Comparison of ENCODE assay signal across 8 mouse cellular contexts in genomic region chr6:38549840-38550239, GRCm38 (mm10). TPM values are rescaled to one million over a fixed set of nuclear protein-coding genes. Genes with fewer than 3 reads are reported as not detected.
A peak's percentile ranks its signal among the peaks of the same experiment; 100 is the strongest.
DNase-seq lines count a peak whose midpoint lies in the region; ATAC-seq and TF ChIP-seq lines count a peak whose summit lies in the region.
"Not testable (repeated sequence)": the region's sequence is repeated elsewhere in the genome, so short reads cannot be mapped to it uniquely, and the experiment has no call there.

No protein-coding gene starts in this region.

- H3K4me1 ChIP-seq in bone marrow macrophage, adult 2 months (ENCODE audit: control insufficient read depth, insufficient read depth, low read length); heart, embryonic 11.5 days (ENCODE audit: control insufficient read depth, insufficient read depth, low read length); stomach, postnatal 0 days (replicated peaks; ENCODE audit: control insufficient read depth, insufficient read depth): not testable (repeated sequence)
- H3K4me1 ChIP-seq in erythroblast, embryonic 14.5 days (ENCODE audit: control insufficient read depth) = peaks cover 37% of the 10 kb centered on the region
- H3K4me1 ChIP-seq in hindbrain, embryonic 16.5 days (ENCODE audit: control insufficient read depth, insufficient read depth, low read depth, low read length) = peaks cover 12% of the 10 kb centered on the region
- peaks cover 11% of the 10 kb centered on the region for H3K4me1 ChIP-seq in limb, embryonic 10.5 days
- peaks cover 20% of the 10 kb centered on the region for H3K4me1 ChIP-seq in liver, postnatal 0 days (ENCODE audit: insufficient read depth)
- peaks cover 22% of the 10 kb centered on the region for H3K4me1 ChIP-seq in midbrain, embryonic 15.5 days

- TF ChIP-seq EP300 in liver, postnatal 0 days (IDR thresholded peaks at IDR 0.05; ENCODE audit: low read depth); stomach, postnatal 0 days (optimal IDR thresholded peaks at IDR 0.05): not testable (repeated sequence)

- TF ChIP-seq CTCF in bone marrow macrophage, adult 2 months (IDR thresholded peaks at IDR 0.05; ENCODE audit: low read depth, low read length); liver, postnatal 0 days (IDR thresholded peaks at IDR 0.05; ENCODE audit: low read depth); stomach, postnatal 0 days (IDR thresholded peaks at IDR 0.05; ENCODE audit: low read depth): not testable (repeated sequence)

- H3K27ac ChIP-seq in bone marrow macrophage, adult 2 months (ENCODE audit: insufficient read depth, low read depth, low read length) = peak overlapping the region; percentile 97
- peak overlapping the region; percentile 100 for H3K27ac ChIP-seq in heart, embryonic 11.5 days (ENCODE audit: low read depth, low read length)
- peak overlapping the region; percentile 96 for H3K27ac ChIP-seq in hindbrain, embryonic 16.5 days (ENCODE audit: low read depth, low read length)
- H3K27ac ChIP-seq in limb, embryonic 10.5 days = not testable (repeated sequence)
- H3K27ac ChIP-seq in liver, postnatal 0 days (ENCODE audit: low read depth) = peak overlapping the region; percentile 99
- H3K27ac ChIP-seq in midbrain, embryonic 15.5 days = peak overlapping the region; percentile 99
- peak overlapping the region; percentile 100; the same call in 1 of the 2 replicates for H3K27ac ChIP-seq in stomach, postnatal 0 days (replicated peaks)

- DNase-seq in limb, embryonic 10.5 days (ENCODE audit: low spot score); liver, postnatal 0 days; stomach, postnatal 0 days (ENCODE audit: low spot score): not testable (repeated sequence)

- H3K4me3 ChIP-seq in bone marrow macrophage, adult 2 months (ENCODE audit: insufficient read depth, low read length) = peak overlapping the region; percentile 91
- H3K4me3 ChIP-seq in erythroblast, embryonic 14.5 days (replicated peaks) = peak overlapping the region; percentile 78
- H3K4me3 ChIP-seq in heart, embryonic 11.5 days (ENCODE audit: low read depth, low read length) = peak overlapping the region; percentile 72; the same call in 1 of the 2 replicates
- H3K4me3 ChIP-seq in hindbrain, embryonic 16.5 days (ENCODE audit: low read length); stomach, postnatal 0 days (ENCODE audit: low read depth, low read length): not testable (repeated sequence)
- peak overlapping the region; percentile 89 for H3K4me3 ChIP-seq in limb, embryonic 10.5 days
- H3K4me3 ChIP-seq in liver, postnatal 0 days (ENCODE audit: low read depth, low read length) = peak overlapping the region; percentile 81
- H3K4me3 ChIP-seq in midbrain, embryonic 15.5 days = peak overlapping the region; percentile 80

- peaks cover 20% of the 10 kb centered on the region for H3K36me3 ChIP-seq in erythroblast, embryonic 14.5 days (ENCODE audit: control insufficient read depth)
- H3K36me3 ChIP-seq in heart, embryonic 11.5 days (ENCODE audit: control insufficient read depth, insufficient read depth, low read length); hindbrain, embryonic 16.5 days (ENCODE audit: control insufficient read depth, insufficient read depth, low read length); limb, embryonic 10.5 days; liver, postnatal 0 days (replicated peaks; ENCODE audit: insufficient read depth, low read length); midbrain, embryonic 15.5 days (replicated peaks); stomach, postnatal 0 days (ENCODE audit: control insufficient read depth, insufficient read depth, low read length): not testable (repeated sequence)

- not testable (repeated sequence) for TF ChIP-seq POLR2A in bone marrow macrophage, adult 2 months (IDR thresholded peaks at IDR 0.05; ENCODE audit: borderline replicate concordance, low read depth, low read length)

- WGBS in heart, embryonic 11.5 days (ENCODE audit: insufficient replicate concordance) = 78% methylated on average over 6 of the region's 6 CpGs
- WGBS in hindbrain, embryonic 16.5 days = 82% methylated on average over 6 of the region's 6 CpGs
- 88% methylated on average over 6 of the region's 6 CpGs for WGBS in limb, embryonic 10.5 days
- 69% methylated on average over 6 of the region's 6 CpGs for WGBS in liver, postnatal 0 days (ENCODE audit: insufficient replicate concordance)
- 79% methylated on average over 6 of the region's 6 CpGs for WGBS in midbrain, embryonic 15.5 days
- WGBS in stomach, postnatal 0 days = 78% methylated on average over 6 of the region's 6 CpGs

- peak overlapping the region; percentile 72 for H3K4me2 ChIP-seq in heart, embryonic 11.5 days
- H3K4me2 ChIP-seq in hindbrain, embryonic 16.5 days (ENCODE audit: low read length) = peak overlapping the region; percentile 81
- peak overlapping the region; percentile 68 for H3K4me2 ChIP-seq in liver, postnatal 0 days (ENCODE audit: low read depth, low read length)
- H3K4me2 ChIP-seq in midbrain, embryonic 15.5 days = peak overlapping the region; percentile 82
- H3K4me2 ChIP-seq in stomach, postnatal 0 days (replicated peaks; ENCODE audit: low read depth) = peak overlapping the region; percentile 62; the same call in 1 of the 2 replicates

- H3K9ac ChIP-seq in heart, embryonic 11.5 days (ENCODE audit: low read depth, low read length) = peak overlapping the region; percentile 97
- peak overlapping the region; percentile 83 for H3K9ac ChIP-seq in hindbrain, embryonic 16.5 days (ENCODE audit: low read depth, low read length)
- peak overlapping the region; percentile 85 for H3K9ac ChIP-seq in liver, postnatal 0 days (replicated peaks)
- H3K9ac ChIP-seq in midbrain, embryonic 15.5 days = 0 out of 2 replicates have a peak overlapping the region, but pooled peaks have one; percentile 86
- H3K9ac ChIP-seq in stomach, postnatal 0 days (ENCODE audit: low read length) = not testable (repeated sequence)

- not testable (repeated sequence) for H3K9me3 ChIP-seq in erythroblast, embryonic 14.5 days (ENCODE audit: control insufficient read depth, low read length); heart, embryonic 11.5 days (replicated peaks; ENCODE audit: control insufficient read depth, low read length); hindbrain, embryonic 16.5 days (ENCODE audit: control insufficient read depth, low read length); limb, embryonic 10.5 days (replicated peaks); liver, postnatal 0 days (ENCODE audit: low read length); midbrain, embryonic 15.5 days; stomach, postnatal 0 days (ENCODE audit: control insufficient read depth, low read length)

- not testable (repeated sequence) for H3K27me3 ChIP-seq in erythroblast, embryonic 14.5 days (ENCODE audit: control insufficient read depth); heart, embryonic 11.5 days (ENCODE audit: control insufficient read depth, insufficient read depth, low read length); hindbrain, embryonic 16.5 days (replicated peaks; ENCODE audit: control insufficient read depth, insufficient read depth, low read length); limb, embryonic 10.5 days (ENCODE audit: low read depth, poor library complexity, severe bottlenecking); liver, postnatal 0 days (ENCODE audit: insufficient read depth, low read length); midbrain, embryonic 15.5 days (replicated peaks); stomach, postnatal 0 days (ENCODE audit: control insufficient read depth, insufficient read depth, low read length)

- not testable (repeated sequence) for ATAC-seq in heart, embryonic 11.5 days (replicated peaks; ENCODE audit: insufficient number of reproducible peaks, low FRiP score, low TSS enrichment); hindbrain, embryonic 16.5 days; liver, postnatal 0 days; midbrain, embryonic 15.5 days (replicated peaks); stomach, postnatal 0 days (ENCODE audit: low FRiP score, low TSS enrichment)

RNA-seq across cellular contexts. Expression of gene Luc7l2, which starts 1.3 kb away (rescaled TPM):
- 204 and 243 TPM in 2 replicates for polyA plus RNA-seq in bone marrow macrophage, adult 2 months (2012; ENCODE audit: insufficient read depth, insufficient read length, missing spikeins)
- 10.0 and 12.5 TPM in 2 replicates for polyA plus RNA-seq in erythroblast, embryonic 14.5 days (2012)
- polyA plus RNA-seq in heart, embryonic 11.5 days (2014; fragmentation: Nextera tagmentation; extraction: Ambion mirVana) = 29.9 and 43.1 TPM in 2 replicates
- 31.9 and 33.5 TPM in 2 replicates for polyA plus RNA-seq in hindbrain, embryonic 16.5 days (2015; fragmentation: Nextera tagmentation; extraction: Ambion mirVana)
- 28.6 and 39.7 TPM in 2 replicates for polyA plus RNA-seq in limb, embryonic 10.5 days (2016; fragmentation: Nextera tagmentation; extraction: Ambion mirVana)
- polyA plus RNA-seq in liver, postnatal 0 days (2015; fragmentation: Nextera tagmentation; extraction: Ambion mirVana) = 18.0 and 19.1 TPM in 2 replicates
- 35.4 and 40.9 TPM in 2 replicates for polyA plus RNA-seq in midbrain, embryonic 15.5 days (2015; fragmentation: Nextera tagmentation; extraction: Ambion mirVana)
- polyA plus RNA-seq in stomach, postnatal 0 days (2015; fragmentation: Nextera tagmentation; extraction: Ambion mirVana) = 19.2 and 24.2 TPM in 2 replicates

RNA-seq across cellular contexts. Expression of gene Fmc1, which starts 16.5 kb away (rescaled TPM):
- 11.6 and 11.7 TPM in 2 replicates for polyA plus RNA-seq in bone marrow macrophage, adult 2 months (2012; ENCODE audit: insufficient read depth, insufficient read length, missing spikeins)
- 12.2 and 18.4 TPM in 2 replicates for polyA plus RNA-seq in erythroblast, embryonic 14.5 days (2012)
- 189 and 195 TPM in 2 replicates for polyA plus RNA-seq in heart, embryonic 11.5 days (2014; fragmentation: Nextera tagmentation; extraction: Ambion mirVana)
- polyA plus RNA-seq in hindbrain, embryonic 16.5 days (2015; fragmentation: Nextera tagmentation; extraction: Ambion mirVana) = 183 and 225 TPM in 2 replicates
- polyA plus RNA-seq in limb, embryonic 10.5 days (2016; fragmentation: Nextera tagmentation; extraction: Ambion mirVana) = 92.7 and 96.2 TPM in 2 replicates
- polyA plus RNA-seq in liver, postnatal 0 days (2015; fragmentation: Nextera tagmentation; extraction: Ambion mirVana) = 127 and 139 TPM in 2 replicates
- polyA plus RNA-seq in midbrain, embryonic 15.5 days (2015; fragmentation: Nextera tagmentation; extraction: Ambion mirVana) = 191 and 193 TPM in 2 replicates
- 157 and 166 TPM in 2 replicates for polyA plus RNA-seq in stomach, postnatal 0 days (2015; fragmentation: Nextera tagmentation; extraction: Ambion mirVana)
